20 mouse cellular contexts compared by ENCODE assay signal in genomic region chr14:39255391-39255790, GRCm38 (mm10).
"Had no signal": no experiment of that assay in that cellular context is flagged by ENCODE, and none has a peak within 500 bp of the region (broad histone marks: within the 10 kb centered on the region; RNA-seq: fewer than 3 reads in every experiment).

No protein-coding gene starts in this region.

- H3K4me3 ChIP-seq: layer of hippocampus, adult 2 months; limb, embryonic 12.5 days; limb, embryonic 15.5 days; midbrain, embryonic 13.5 days; myocyte; neural tube, embryonic 13.5 days; stomach, embryonic 15.5 days had no signal

- H3K27me3 ChIP-seq: limb, embryonic 12.5 days; limb, embryonic 15.5 days; midbrain, embryonic 13.5 days; neural tube, embryonic 13.5 days; stomach, embryonic 15.5 days had no signal

- H3K9me3 ChIP-seq: limb, embryonic 12.5 days; limb, embryonic 15.5 days; midbrain, embryonic 13.5 days; neural tube, embryonic 13.5 days; stomach, embryonic 15.5 days had no signal

- H3K27ac ChIP-seq: kidney, postnatal 0 days; layer of hippocampus, adult 2 months; limb, embryonic 12.5 days; limb, embryonic 15.5 days; liver, embryonic 14.5 days; macrophage; midbrain, embryonic 13.5 days; neural tube, embryonic 13.5 days; stomach, embryonic 15.5 days had no signal

- ATAC-seq: liver, postnatal 0 days; lung, postnatal 0 days; midbrain, embryonic 13.5 days; midbrain, embryonic 16.5 days had no signal

- H3K36me3 ChIP-seq: limb, embryonic 12.5 days; limb, embryonic 15.5 days; midbrain, embryonic 13.5 days; neural tube, embryonic 13.5 days; stomach, embryonic 15.5 days had no signal

- H3K4me1 ChIP-seq: limb, embryonic 12.5 days; limb, embryonic 15.5 days; midbrain, embryonic 13.5 days; neural tube, embryonic 13.5 days; stomach, embryonic 15.5 days had no signal

- DNase-seq: kidney, postnatal 25 days; layer of hippocampus, adult 9-11 months; liver, postnatal 0 days; lung, embryonic 14.5 days; retina, postnatal 1 day; right cerebral cortex, postnatal 25 days; spleen, adult 18-20 months; thymus, postnatal 25 days had no signal
